Mouse (Mus musculus) ES-Bruce4 (cell line): ENCODE measurements around the gene Aqr. TPM values are rescaled to one million over a fixed set of nuclear protein-coding genes. Genes with fewer than 3 reads are reported as not detected.
"Not testable (repeated sequence)": the region's sequence is repeated elsewhere in the genome, so short reads cannot be mapped to it uniquely, and the experiment has no call there.

Experiments used
- H3K27ac ChIP-seq: 2 replicates; pipeline ENCODE4 v1.5.1; 2012; ENCODE audit warnings: low read length, inconsistent platforms; ENCODE audit not compliant: insufficient read depth
- H3K27me3 ChIP-seq: 2 replicates; pipeline ENCODE4 v1.6.1; 2012; ENCODE audit warnings: mild to moderate bottlenecking, low read length, inconsistent platforms; ENCODE audit not compliant: control insufficient read depth, poor library complexity, insufficient read depth, severe bottlenecking
- H3K36me3 ChIP-seq: 2 replicates; pipeline ENCODE4 v1.6.1; 2012; ENCODE audit warnings: inconsistent platforms, mild to moderate bottlenecking, low read length, moderate library complexity; ENCODE audit not compliant: control insufficient read depth, poor library complexity, insufficient read depth, severe bottlenecking
- H3K4me1 ChIP-seq: one replicate; pipeline ENCODE4 v1.8.1; 2011; ENCODE audit warnings: low read length; ENCODE audit not compliant: control insufficient read depth, insufficient read depth
- H3K4me3 ChIP-seq: 2 replicates; pipeline ENCODE4 v1.5.1; 2011; ENCODE audit warnings: low read depth, mild to moderate bottlenecking, low read length
- H3K9ac ChIP-seq: 2 replicates; pipeline ENCODE4 v1.6.1; 2012; ENCODE audit warnings: low read depth, mild to moderate bottlenecking, inconsistent platforms; ENCODE audit not compliant: poor library complexity, severe bottlenecking
- H3K9me3 ChIP-seq: replicated peaks from 2 replicates; pipeline ENCODE4 v1.6.1; 2012; ENCODE audit warnings: mild to moderate bottlenecking, low read length, inconsistent platforms; ENCODE audit not compliant: control insufficient read depth, poor library complexity, insufficient read depth, severe bottlenecking
- CTCF ChIP-seq: IDR thresholded peaks from one replicate; pipeline ENCODE4 v1.8.1; 2011; ENCODE audit warnings: low read depth, low read length
- EP300 ChIP-seq: IDR thresholded peaks from 2 replicates; pipeline ENCODE4 v1.6.1; 2011; ENCODE audit warnings: low read depth, low read length; ENCODE audit not compliant: insufficient read depth
- POLR2A ChIP-seq: IDR thresholded peaks from one replicate; pipeline ENCODE4 v1.8.1; 2011; ENCODE audit warnings: low read length; ENCODE audit not compliant: insufficient read depth
- polyA plus RNA-seq: library from polyadenylated mRNA; stranded (reverse); fragments of >200 nt; gene quantifications from 2 replicates; pipeline ENCODE4 v1.2.4, GENCODE M21; 2011; ENCODE audit warnings: low read depth; ENCODE audit not compliant: missing spikeins, insufficient read depth, insufficient read length

Aqr gene
- polyA plus RNA-seq = 103 and 108 TPM in 2 replicates

DNA sequence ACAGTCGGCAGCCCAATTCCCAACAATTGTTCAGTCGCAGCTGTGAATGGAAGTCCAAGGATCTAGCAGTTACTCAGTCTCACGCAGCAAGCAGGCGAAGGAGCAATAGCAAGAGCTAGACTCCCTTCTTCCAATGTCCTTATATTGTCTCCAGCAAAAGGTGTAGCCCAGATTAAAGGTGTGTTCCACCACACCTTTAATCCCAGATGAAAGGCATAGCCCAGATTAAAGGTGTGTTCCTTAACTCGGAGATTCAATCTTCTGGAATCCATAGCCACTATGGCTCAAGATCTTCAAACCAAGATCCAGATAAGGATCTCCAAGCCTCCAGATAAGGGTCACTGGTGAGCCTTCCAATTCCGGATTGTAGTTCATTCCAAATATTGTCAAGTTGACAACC, at the start of gene Aqr:
Gene Aqr, minus strand, starts transcription at position 101 of the 400 bp plus-strand sequence.
- H3K9me3 ChIP-seq, H3K4me1 ChIP-seq, H3K36me3 ChIP-seq, H3K27ac ChIP-seq, H3K9ac ChIP-seq, H3K27me3 ChIP-seq, H3K4me3 ChIP-seq: not testable (repeated sequence)

DNA sequence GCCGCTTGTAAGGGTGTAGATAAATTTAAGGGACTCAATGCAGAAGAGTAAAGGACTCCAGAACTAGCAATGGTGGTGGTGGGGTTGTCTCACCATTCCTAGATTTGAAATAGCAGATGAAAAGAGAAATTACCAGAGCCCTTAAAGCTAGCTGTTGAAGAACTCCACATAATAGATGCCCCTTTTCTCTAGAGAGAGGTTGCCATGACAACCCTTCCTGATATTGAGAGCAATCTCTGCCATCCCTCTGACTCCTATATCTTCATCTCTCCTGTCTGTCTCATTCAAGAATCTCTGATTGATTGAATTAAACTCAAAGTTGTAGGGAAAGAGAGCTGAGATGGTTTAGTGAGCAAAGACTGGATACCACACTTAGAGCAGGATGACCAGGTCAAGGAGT, 49.7 kb upstream of the Aqr start:
- H3K27ac ChIP-seq = no peak overlapping the region
- no peak overlapping the region for H3K4me3 ChIP-seq
- no peaks in the 10 kb centered on the region for H3K9me3 ChIP-seq
- H3K4me1 ChIP-seq = no peaks in the 10 kb centered on the region
- TF ChIP-seq CTCF = no peak
- no peak for TF ChIP-seq EP300
- no peak for TF ChIP-seq POLR2A
- no peaks in the 10 kb centered on the region for H3K36me3 ChIP-seq
- no peaks in the 10 kb centered on the region for H3K27me3 ChIP-seq
- H3K9ac ChIP-seq = no peak overlapping the region

DNA sequence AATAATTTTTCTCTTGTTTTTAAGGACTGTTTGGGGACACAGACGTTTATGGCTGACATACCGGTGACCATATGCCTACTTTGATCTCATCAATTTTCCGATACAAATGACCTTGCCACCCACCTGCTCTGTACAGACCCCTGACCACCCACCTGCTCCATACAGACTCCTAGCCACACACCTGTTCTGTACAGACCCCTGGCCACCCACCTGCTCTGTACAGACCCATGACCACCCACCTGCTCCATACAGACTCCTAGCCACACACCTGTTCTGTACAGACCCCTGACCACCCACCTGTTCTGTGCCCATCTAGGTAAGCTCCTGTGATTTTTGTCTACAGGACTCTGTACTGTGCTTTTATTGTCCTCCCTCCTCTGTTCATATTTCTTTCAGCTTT, 48.8 kb upstream of the Aqr start:
- no peaks in the 10 kb centered on the region for H3K9me3 ChIP-seq
- TF ChIP-seq CTCF (no peak), EP300 (no peak), POLR2A (no peak)
- no peak overlapping the region for H3K27ac ChIP-seq
- no peaks in the 10 kb centered on the region for H3K27me3 ChIP-seq
- no peaks in the 10 kb centered on the region for H3K36me3 ChIP-seq
- H3K4me1 ChIP-seq = no peaks in the 10 kb centered on the region
- H3K9ac ChIP-seq = no peak overlapping the region
- no peak overlapping the region for H3K4me3 ChIP-seq

DNA sequence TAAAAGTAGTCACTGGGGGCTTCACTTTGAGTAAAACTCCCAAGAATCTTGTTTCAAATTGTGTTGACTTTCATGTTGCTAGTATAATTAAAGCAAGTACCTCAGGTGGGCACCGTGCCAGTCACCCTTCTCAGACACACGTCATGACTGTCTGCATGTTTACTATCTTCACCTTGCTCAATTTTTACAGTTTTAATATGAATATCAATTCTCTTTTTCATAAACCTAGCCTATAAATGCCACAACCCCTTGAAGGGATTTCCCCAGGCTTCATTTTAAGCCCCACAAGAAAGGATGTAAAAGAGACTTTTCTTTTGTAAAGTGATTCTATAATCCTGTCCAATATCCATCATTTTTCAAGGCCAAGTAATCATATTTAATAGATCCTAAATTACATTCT, 44.4 kb upstream of the Aqr start:
- Histone ChIP-seq H3K27me3 (no peaks in the 10 kb centered on the region), H3K36me3 (no peaks in the 10 kb centered on the region), H3K27ac (no peak overlapping the region), H3K9me3 (no peaks in the 10 kb centered on the region), H3K4me1 (no peaks in the 10 kb centered on the region), H3K4me3 (no peak overlapping the region), H3K9ac (no peak overlapping the region)
- TF ChIP-seq CTCF (no peak), EP300 (no peak), POLR2A (no peak)

DNA sequence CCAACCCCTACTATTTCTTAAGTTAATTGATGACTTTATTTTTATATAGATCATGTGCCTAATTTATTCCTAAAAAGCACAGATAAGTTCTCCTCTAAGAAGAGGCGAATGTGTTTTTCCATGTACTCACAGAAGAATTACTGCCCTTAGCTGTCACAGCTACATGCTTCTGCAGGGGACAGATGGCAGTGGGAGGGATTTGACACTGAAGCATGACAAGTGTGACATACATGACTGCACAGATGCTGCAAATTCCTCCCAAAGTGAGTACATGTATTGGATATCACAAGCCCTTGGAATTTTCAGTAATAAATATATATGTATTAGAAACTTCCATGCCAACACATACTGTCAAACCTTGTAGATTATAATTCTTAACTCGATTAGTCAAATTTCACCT, 41.8 kb upstream of the Aqr start:
- H3K4me3 ChIP-seq = no peak overlapping the region
- no peaks in the 10 kb centered on the region for H3K4me1 ChIP-seq
- no peaks in the 10 kb centered on the region for H3K9me3 ChIP-seq
- no peak overlapping the region for H3K9ac ChIP-seq
- no peak for TF ChIP-seq POLR2A
- TF ChIP-seq CTCF = no peak
- no peak for TF ChIP-seq EP300
- H3K27me3 ChIP-seq = no peaks in the 10 kb centered on the region
- H3K27ac ChIP-seq = no peak overlapping the region
- no peaks in the 10 kb centered on the region for H3K36me3 ChIP-seq

DNA sequence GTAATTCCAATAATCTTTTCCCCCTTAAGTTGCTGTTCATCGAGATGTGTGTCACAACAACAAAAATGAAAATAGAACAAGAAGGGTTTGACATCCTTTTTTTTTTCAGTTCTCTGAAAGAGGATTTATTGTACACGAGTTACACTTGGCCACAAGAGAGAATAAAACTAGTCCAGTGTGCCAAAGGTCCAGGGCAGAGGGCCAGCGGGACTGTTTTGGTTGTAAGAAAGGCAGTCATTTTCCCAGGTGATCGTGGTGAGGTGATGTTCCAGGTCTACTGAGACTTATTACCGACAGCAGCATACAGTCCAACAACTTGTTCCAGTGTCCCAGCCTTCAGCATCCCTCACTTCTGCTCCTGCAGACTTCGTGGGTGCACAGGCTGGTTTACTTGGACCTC, 18.2 kb upstream of the Aqr start:
- TF ChIP-seq EP300 (no peak), CTCF (no peak), POLR2A (no peak)
- Histone ChIP-seq H3K27me3 (no peaks in the 10 kb centered on the region; the same call in 1 of the 2 replicates), H3K9ac (no peak overlapping the region), H3K4me3 (no peak overlapping the region), H3K36me3 (no peaks in the 10 kb centered on the region), H3K27ac (no peak overlapping the region), H3K4me1 (no peaks in the 10 kb centered on the region), H3K9me3 (no peaks in the 10 kb centered on the region)
